Mouse (Mus musculus) liver, embryonic 16.5 days (tissue): ENCODE measurements around the gene Pex19. TPM values are rescaled to one million over a fixed set of nuclear protein-coding genes. Genes with fewer than 3 reads are reported as not detected.

Experiments
- ATAC-seq: fragments of 200-750 bp; cut with Nextera tagmentation; 2 replicates; pipeline ENCODE4 v1.8.0; 2017; ENCODE audit warnings: low read depth, mild to moderate bottlenecking, moderate number of reproducible peaks, moderate library complexity
- H3K27ac ChIP-seq: fragments of 300-500 bp; sonication (generic); 2 replicates; pipeline ENCODE4 v1.5.1; 2014; ENCODE audit warnings: mild to moderate bottlenecking, low read length
- H3K27me3 ChIP-seq: fragments of 300-500 bp; sonication (generic); 2 replicates; pipeline ENCODE4 v1.6.1; 2014; ENCODE audit warnings: low read depth, low read length, mixed read lengths; ENCODE audit not compliant: control insufficient read depth, insufficient read depth
- H3K36me3 ChIP-seq: fragments of 300-500 bp; sonication (generic); 2 replicates; pipeline ENCODE4 v1.6.1; 2014; ENCODE audit warnings: mild to moderate bottlenecking; ENCODE audit not compliant: control insufficient read depth, insufficient read depth
- H3K4me1 ChIP-seq: fragments of 300-500 bp; sonication (generic); 2 replicates; pipeline ENCODE4 v1.6.1; 2014; ENCODE audit warnings: low read depth, low read length, mixed read lengths; ENCODE audit not compliant: control insufficient read depth
- H3K4me2 ChIP-seq: fragments of 300-500 bp; sonication (generic); 2 replicates; pipeline ENCODE4 v1.6.1; 2014; ENCODE audit warnings: low read depth, low read length, mixed read lengths
- H3K4me3 ChIP-seq: fragments of 300-500 bp; sonication (generic); 2 replicates; pipeline ENCODE4 v1.5.1; 2014; ENCODE audit warnings: low read depth, mild to moderate bottlenecking, low read length
- H3K9ac ChIP-seq: fragments of 300-500 bp; sonication (generic); 2 replicates; pipeline ENCODE4 v1.6.1; 2014; ENCODE audit warnings: low read depth, low read length
- H3K9me3 ChIP-seq: fragments of 300-500 bp; sonication (generic); replicated peaks from 2 replicates; pipeline ENCODE4 v1.6.1; 2016; ENCODE audit warnings: low read length; ENCODE audit not compliant: control insufficient read depth
- WGBS: fragments of 180-500 bp; shearing (Covaris S2); extraction: QIAGEN DNeasy Blood & Tissue Kit; methylation state at CpG from one replicate; pipeline ENCODE4 v1.1.7; 2014; ENCODE audit not compliant: insufficient replicate concordance; 5-methylcytosine and 5-hydroxymethylcytosine counted together
- polyA plus RNA-seq: library from polyadenylated mRNA; unstranded; fragments of >200 nt; fragmentation: Nextera tagmentation; extraction: Ambion mirVana; gene quantifications from 2 replicates; pipeline ENCODE4 v1.2.1, GENCODE M21; 2015

The Pex19 gene
- polyA plus RNA-seq: 42.4 and 43.9 TPM in 2 replicates

DNA sequence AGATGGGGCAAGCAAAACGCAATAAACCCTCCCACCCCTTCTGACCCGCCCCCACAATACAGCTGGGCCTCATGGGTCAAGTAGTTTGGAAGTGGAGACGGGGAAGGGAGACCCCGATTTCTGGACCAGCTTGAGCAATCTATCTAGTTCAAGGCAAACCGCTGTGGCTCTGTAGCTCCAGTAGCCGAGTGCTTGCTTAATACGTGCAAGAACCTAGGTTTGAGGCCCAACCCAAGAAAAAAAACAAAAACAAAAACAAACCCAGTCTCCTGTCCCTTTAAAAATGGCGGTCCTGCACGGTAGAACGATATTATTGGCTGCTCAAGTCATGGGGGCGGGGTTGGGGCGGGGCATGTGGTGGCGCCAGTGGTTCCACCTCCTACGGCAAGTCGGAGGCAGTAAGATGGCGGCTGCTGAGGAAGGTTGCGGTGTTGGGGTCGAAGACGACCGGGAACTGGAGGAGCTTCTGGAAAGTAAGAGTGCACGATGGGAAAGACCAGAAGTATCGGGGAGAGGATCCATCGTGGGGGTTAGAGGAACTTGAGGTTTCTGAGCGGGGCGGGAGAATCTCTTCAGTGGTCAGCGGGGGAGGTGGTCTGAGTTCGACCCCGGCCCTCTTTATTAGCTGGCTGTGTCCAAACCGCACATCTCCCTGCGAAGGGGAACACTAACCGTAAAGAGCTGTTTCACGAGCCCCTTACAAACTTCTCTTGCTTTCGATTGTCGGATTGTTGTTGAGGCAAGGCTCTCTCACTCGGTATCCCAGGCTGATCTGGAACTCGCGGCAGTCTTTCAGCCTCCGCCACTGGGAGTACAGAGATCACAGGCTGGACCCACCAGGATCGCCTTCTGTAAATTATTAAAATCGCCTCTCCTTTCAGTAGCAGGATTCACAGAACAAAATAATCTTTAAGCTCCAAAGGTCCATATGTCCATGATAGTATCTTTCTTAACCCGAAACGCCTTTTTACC, at the start of gene Pex19:
Gene Pex19, plus strand, starts transcription at position 380 of the 972 bp plus-strand sequence.
- under 1% methylated on average over 42 of the region's 42 CpGs for WGBS
- Histone ChIP-seq H3K36me3 (peaks cover 21% of the 10 kb centered on the region), H3K27me3 (no peaks in the 10 kb centered on the region), H3K4me2 (peak within 1 kb of the TSS; percentile 89), H3K9me3 (no peaks in the 10 kb centered on the region), H3K4me1 (peaks cover 14% of the 10 kb centered on the region), H3K9ac (peak within 1 kb of the TSS; percentile 88), H3K4me3 (peak within 1 kb of the TSS; percentile 93), H3K27ac (peak within 1 kb of the TSS; percentile 65)
- peak; percentile 97 for ATAC-seq

DNA sequence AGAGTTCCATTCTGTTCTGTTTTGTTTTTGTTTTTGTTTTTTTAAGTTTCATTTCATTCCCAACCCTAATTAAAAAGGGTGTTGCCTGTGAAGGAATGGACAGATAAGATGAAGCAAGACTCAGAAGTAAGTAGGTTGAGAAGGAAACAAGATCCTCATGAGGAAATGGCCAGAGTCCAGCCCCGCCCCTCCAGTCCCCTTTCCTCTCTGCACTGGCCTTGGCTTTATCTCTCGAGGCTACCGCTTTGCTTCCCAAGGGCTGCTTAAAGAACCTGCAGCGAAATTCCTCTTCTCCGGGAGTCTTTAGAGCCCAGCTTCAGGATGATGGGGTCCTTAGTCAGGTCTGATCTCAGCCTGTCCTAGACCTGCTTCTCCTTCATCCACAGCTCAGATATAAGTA, 48.6 kb upstream of the Pex19 start:
- Histone ChIP-seq H3K4me1 (peaks cover 8% of the 10 kb centered on the region), H3K4me2 (no peak overlapping the region), H3K36me3 (peaks cover 15% of the 10 kb centered on the region), H3K4me3 (no peak overlapping the region), H3K27ac (no peak overlapping the region), H3K9me3 (no peaks in the 10 kb centered on the region), H3K27me3 (no peaks in the 10 kb centered on the region), H3K9ac (no peak overlapping the region)
- WGBS: 52% methylated on average over 5 of the region's 5 CpGs
- ATAC-seq: no peak

DNA sequence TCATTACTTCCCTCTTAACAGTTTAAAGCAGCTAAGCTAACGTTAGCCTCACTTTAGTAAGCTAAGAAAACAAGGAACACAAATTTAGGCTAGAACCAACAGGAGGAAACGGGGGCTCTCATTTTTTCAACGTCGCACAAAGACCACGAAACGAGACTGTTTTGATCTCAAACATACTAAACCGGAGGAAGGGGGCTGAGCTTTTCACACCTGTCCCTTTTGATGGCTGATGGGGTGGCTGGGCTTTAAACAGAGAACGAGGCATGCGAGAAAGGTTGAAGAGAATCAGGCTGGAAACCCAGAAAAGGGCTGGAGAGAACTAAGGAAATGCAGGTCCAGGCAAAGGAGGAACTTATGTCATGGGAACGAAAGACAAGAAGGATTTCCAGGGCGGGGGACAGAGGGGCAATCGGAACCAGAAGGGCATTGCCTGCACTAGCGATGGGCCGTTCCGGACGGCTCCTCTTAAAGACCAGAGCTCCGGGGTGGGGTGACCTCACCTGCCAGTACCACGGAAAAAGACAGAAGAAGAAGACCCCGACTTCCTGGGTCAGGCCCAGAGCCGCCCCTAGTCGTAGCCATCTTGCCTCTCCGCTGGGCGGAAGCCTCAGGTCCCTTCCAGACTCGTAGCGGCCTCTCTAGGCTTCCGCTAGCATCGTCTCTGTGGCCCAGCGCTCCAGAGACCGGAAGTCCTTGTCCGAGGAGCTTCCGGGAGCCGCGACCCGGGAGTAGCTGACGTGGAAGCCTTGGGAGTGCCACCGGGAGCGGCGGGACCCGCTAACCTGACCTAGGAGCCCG, 44.3 kb upstream of the Pex19 start, which contains the start of the genes Copa and Ncstn:
Gene Copa, plus strand, starts transcription at position 429 of the 798 bp plus-strand sequence.
Gene Ncstn, minus strand, starts transcription at position 695 of the 798 bp plus-strand sequence.
- Histone ChIP-seq H3K4me3 (peak within 1 kb of the TSS; percentile 96), H3K4me1 (peaks cover 17% of the 10 kb centered on the region), H3K27me3 (no peaks in the 10 kb centered on the region), H3K27ac (peak within 1 kb of the TSS; percentile 82), H3K4me2 (peak within 1 kb of the TSS; percentile 79), H3K36me3 (no peaks in the 10 kb centered on the region), H3K9me3 (no peaks in the 10 kb centered on the region), H3K9ac (peak within 1 kb of the TSS; percentile 92)
- ATAC-seq: peak; percentile 98
- under 1% methylated on average over 40 of the region's 40 CpGs for WGBS

DNA sequence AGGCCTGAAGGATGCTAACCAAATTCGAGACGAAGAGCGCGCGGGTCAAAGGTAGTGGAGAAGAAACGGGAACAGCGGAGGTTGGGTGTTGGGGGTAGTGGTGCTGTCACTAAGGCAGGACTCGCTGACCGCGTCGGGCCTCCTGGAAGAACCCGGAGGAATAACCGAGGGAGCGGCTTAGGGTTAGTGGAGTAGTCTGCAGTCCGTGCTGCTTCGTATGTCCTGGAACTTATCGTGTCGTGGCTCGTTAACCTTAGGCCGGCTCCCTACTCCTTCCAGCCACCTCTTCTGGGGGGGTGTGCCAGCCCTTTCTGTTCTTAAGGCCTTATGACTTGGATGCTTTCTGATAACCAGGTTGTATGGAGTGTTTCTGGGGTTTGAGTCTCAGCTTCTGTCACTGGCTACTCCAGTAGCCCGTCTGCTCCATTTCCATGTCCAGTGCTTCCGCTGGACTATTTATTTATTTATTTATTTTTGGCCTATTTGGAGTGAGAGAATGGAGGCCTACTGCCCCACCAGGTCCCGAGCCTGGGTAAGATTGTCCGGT, 43.6 kb upstream of the Pex19 start:
- H3K36me3 ChIP-seq: no peaks in the 10 kb centered on the region
- H3K4me2 ChIP-seq: peak overlapping the region; percentile 79
- H3K4me3 ChIP-seq: peak overlapping the region; percentile 96
- no peaks in the 10 kb centered on the region for H3K27me3 ChIP-seq
- peak overlapping the region; percentile 82 for H3K27ac ChIP-seq
- H3K9ac ChIP-seq: peak overlapping the region; percentile 92
- peaks cover 17% of the 10 kb centered on the region for H3K4me1 ChIP-seq
- under 1% methylated on average over 24 of the region's 24 CpGs for WGBS
- H3K9me3 ChIP-seq: no peaks in the 10 kb centered on the region
- ATAC-seq: peak; percentile 54

DNA sequence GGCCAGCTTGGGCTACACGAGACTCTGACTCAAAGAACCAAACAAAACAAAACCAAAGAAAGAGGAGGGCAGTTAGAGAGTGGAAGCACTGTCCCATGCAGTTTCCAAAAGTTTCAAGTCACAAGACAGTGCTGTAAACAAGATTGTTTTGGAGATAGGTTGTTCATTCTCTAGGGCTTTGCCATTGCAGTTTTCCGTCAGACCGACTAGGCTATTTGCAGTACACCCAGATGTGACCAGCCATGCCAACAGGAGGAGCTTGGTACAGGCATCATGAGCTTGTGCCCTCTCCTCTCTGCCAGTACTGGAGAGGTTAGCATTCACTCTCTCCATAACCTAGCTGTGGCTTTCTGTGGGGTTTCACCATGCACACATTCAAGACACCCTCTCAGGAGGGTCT, 33.0 kb upstream of the Pex19 start:
- no peak overlapping the region for H3K4me3 ChIP-seq
- no peak overlapping the region for H3K9ac ChIP-seq
- WGBS: 76% methylated on average over 3 of the region's 3 CpGs
- no peaks in the 10 kb centered on the region for H3K4me1 ChIP-seq
- H3K9me3 ChIP-seq: no peaks in the 10 kb centered on the region
- H3K27me3 ChIP-seq: no peaks in the 10 kb centered on the region
- H3K27ac ChIP-seq: no peak overlapping the region
- no peak for ATAC-seq
- H3K36me3 ChIP-seq: peaks cover 31% of the 10 kb centered on the region
- H3K4me2 ChIP-seq: no peak overlapping the region

DNA sequence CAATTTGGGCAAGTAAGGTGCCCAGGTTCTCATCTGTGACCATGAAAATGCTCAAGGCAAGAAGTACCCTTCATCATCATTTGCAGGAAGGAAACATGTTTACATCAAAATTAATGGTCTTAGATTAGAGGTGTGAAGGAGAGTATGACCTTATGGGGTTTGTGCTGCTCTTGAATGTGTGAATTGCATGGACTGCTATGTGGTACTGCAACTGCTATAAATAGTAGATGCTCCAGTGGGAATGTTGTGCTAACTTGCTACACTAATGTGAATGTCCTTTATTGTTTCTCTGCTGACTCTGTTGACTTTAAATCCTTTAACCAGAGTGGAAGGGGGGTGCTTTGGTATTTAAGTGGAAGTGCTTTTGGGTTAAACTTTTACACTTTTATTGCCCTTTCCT, 32.3 kb upstream of the Pex19 start:
- no peak overlapping the region for H3K4me3 ChIP-seq
- H3K27me3 ChIP-seq: no peaks in the 10 kb centered on the region
- H3K9me3 ChIP-seq: no peaks in the 10 kb centered on the region
- H3K9ac ChIP-seq: no peak overlapping the region
- ATAC-seq: no peak
- no peaks in the 10 kb centered on the region for H3K4me1 ChIP-seq
- no peak overlapping the region for H3K27ac ChIP-seq
- no peak overlapping the region for H3K4me2 ChIP-seq
- H3K36me3 ChIP-seq: peaks cover 31% of the 10 kb centered on the region

DNA sequence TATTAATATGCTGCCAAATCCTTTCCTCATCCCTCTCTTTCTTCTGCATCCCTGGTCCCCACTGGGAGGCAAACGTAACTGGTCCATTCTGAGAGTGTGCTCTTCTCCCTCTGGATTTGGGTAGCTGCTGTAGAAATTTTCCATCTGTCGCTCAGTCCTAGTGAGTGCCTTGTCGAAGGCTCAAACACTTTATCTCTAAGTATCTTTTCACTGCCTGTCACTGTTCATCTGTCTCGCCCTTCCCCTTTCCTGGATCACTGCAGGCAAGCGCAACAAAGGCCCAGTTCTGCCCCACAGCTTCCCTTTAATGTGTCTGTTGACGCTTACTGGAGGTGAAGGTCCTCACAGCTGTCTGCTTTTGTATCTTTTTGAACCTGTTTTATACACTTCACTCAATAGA, 31.4 kb upstream of the Pex19 start:
- H3K9me3 ChIP-seq: no peaks in the 10 kb centered on the region
- 48% methylated on average over 6 of the region's 6 CpGs for WGBS
- no peaks in the 10 kb centered on the region for H3K27me3 ChIP-seq
- no peaks in the 10 kb centered on the region for H3K4me1 ChIP-seq
- peaks cover 35% of the 10 kb centered on the region for H3K36me3 ChIP-seq
- no peak for ATAC-seq
- no peak overlapping the region for H3K4me3 ChIP-seq
- H3K27ac ChIP-seq: no peak overlapping the region
- no peak overlapping the region for H3K4me2 ChIP-seq
- no peak overlapping the region for H3K9ac ChIP-seq

DNA sequence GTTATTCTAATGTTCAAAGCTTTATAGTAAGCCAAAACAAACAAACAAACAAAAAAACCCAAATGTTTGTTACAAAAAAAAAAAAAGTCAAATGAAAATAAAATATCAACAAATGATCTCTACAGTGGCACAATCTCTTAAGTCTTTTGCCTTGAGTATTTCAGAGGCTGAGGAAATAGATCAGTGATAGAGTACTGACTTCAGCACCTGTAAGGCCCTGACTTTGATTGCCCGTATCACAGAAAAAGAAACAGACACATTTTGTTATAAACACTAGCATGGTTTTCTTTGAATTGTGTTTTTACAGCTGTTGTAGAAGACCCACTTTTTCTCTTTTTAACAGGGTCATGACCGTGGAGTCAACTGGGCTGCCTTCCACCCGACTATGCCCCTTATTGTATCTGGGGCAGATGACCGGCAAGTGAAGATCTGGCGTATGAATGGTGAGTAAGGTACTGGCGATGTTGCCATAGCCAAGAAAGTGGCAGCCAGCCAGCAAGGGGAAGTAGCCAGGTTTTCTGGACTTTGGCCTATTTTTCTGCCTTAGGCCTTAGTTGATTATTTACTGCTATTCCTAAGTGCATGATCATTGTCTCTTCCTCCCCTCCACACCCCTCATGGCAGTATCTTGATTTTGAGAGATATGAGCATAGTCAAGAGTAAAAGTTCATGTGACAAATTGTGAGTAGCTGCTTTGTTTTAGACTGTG, 27.1 kb upstream of the Pex19 start:
- Histone ChIP-seq H3K9ac (no peak overlapping the region), H3K9me3 (no peaks in the 10 kb centered on the region), H3K36me3 (peaks cover 39% of the 10 kb centered on the region), H3K4me2 (no peak overlapping the region), H3K4me1 (no peaks in the 10 kb centered on the region), H3K27ac (no peak overlapping the region), H3K4me3 (no peak overlapping the region), H3K27me3 (no peaks in the 10 kb centered on the region)
- 78% methylated on average over 6 of the region's 6 CpGs for WGBS
- no peak for ATAC-seq
